Mouse (Mus musculus): ENCODE results near the gene Csrp3. TPM values are rescaled to one million over a fixed set of nuclear protein-coding genes. Genes with fewer than 3 reads are reported as not detected.

Csrp3 gene
- total RNA-seq, 4 experiments from 2014 or later, result 106 to 187 (median 120) TPM

DNA sequence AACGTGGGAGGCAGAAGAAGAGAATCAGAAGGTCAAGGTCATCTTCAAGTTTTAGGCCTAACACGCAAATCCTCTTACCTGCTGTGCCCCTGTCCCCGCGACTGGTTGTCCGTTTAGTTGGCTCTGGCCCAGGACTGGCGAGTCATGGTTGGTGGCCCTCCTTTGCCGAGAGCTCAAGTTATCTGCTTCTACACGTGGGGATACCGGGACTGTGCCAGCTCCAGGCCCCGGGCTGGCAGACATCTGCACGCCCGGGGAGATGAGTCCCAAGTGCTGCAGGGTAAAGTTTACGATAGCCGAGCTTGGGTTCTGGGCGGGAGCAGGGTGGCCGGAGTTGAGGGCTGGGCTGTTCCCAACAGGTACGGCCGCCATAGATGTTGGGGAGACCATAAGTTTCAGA is 19.7 kb upstream of the Csrp3 start:
- no peak for DNase-seq (ENCODE audit: low spot score in 2 of 2)

DNA sequence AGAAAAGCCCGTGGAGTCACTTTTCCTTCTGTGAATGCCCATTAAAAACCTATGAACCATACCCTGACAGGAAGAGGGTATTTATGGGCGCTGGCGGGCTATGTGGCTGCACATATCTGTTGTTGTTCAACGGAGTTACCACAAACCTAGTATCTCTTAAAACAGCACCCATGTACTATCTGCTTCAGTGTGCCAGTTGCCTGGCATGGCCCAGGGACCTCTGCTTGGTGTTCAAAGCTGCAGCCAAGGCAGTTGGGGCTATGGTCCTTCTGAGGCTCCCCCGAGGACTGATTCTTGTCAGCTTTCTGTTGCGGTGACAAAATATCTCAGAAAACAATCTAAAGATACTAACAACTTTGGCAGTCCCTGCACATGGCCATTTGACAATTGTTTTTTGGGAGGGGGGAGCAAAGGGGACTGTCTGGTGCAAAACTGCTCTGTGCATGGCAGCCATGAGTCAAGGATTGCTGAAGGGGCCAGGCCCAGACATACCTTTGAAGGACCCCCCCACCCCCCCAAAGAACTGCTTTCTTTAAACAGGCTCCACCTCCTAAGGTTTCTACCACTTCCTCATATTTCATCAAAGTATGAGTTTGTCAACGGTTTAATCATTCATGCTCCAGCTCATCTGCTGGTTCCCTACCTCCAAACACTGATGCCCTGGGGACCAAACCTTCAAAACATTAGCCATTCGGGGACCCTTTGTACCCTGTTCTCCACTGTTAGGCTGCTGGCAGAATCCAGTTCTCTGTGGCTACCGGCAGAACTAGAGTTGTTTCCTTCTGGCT is 17.0 kb upstream of the Csrp3 start:
- no peak for DNase-seq (ENCODE audit: low spot score in 2 of 2)

DNA sequence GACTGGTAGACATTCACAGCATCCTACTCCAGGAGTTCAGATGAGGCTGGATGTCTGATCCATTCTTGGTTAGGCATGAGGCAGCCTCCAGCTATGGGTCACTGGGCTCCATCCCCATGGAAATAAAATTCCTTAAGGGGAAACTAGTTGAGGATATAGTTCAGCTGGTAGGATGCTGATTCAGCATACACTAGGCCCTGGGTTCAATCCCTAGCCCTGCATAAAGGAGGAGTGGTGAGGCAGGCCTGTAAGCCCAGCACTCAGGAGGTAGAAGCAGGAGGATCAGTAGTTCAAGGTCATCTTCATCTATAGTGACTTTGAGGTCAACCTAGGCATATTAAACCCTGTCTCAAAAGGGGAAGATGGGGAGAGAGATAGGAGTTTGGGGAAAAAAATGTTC is 16.4 kb upstream of the Csrp3 start:
- DNase-seq (ENCODE audit: low spot score in 2 of 2), result no peak

DNA sequence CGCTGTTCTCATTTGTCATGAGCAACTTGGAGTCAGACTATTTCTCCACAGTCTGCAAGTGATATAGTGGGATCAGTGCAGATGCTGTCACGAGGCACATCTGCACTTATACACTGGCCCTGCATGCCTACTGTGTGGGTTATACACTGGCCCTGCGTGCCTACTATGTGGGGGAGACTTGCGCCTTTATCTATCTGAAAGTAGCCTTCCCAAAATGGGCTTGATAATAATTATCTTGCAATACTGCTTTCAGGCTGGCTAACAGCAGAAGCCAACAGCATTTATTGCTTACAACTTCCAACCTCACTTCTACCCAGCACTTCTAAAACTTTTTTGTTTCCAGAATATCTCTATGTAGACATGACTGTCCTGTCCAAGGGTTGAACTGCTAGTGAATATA is 14.0 kb upstream of the Csrp3 start:
- no peak for DNase-seq (ENCODE audit: low spot score in 2 of 2)

DNA sequence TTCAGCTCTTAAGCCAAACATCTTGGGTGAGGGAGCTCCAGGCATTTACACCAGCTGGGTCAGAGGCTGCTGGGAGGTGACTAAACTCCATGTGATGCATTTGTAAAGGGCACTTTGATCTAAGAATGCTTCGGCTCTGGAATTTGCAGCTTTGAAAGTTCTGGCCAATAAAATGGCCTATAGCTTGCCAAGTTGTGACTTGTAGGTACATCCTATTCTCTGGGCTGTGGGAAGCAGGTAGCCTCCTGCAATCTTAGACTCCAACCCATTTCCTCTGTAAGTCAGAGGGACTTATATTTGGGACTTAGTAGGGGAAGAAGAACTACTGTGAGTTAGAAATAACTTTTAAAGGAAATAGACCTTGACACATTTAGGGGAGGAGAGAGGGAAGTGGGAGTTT is 13.1 kb upstream of the Csrp3 start:
- DNase-seq (ENCODE audit: low spot score in 2 of 2), result no peak

DNA sequence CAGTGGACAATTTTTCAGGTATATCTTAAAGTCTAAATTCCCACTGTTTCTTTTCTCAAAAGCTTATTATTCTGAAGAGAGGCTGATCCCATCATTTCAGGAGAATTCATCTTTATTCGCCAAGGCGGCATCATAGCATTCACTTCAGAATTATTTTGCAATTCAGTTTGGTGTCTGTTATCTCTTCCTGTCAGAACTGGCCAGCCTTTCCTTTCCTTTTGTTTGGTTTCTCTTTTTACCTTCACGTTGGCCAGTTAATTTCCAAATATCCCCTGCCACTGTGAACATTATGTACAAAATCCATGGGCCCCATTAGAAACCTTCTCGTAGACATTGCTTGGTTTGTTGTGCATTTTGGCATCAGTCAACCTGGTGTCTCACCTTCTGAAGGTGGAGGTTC is 11.5 kb upstream of the Csrp3 start:
- no peak for DNase-seq (ENCODE audit: low spot score in 2 of 2)

DNA sequence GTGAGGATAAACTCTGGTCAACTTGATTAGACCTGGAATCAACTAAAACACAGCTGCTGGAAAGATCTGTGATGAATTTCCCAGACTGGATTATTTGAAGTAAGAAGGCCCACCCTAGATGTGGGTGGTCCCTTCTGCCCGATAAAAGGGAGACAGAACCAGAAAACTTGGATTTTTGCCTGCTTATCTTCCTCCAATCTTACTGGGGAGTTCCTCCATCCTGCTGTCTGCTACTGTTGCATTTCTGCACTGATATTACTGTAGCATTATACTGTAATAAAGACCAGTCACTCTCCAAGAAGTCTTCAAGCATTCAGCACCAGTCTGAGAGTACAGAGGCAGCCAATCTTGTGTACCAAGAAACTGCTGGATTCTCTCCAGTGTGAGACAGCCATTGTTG is 10.4 kb upstream of the Csrp3 start:
- no peak for DNase-seq (ENCODE audit: low spot score in 2 of 2)

DNA sequence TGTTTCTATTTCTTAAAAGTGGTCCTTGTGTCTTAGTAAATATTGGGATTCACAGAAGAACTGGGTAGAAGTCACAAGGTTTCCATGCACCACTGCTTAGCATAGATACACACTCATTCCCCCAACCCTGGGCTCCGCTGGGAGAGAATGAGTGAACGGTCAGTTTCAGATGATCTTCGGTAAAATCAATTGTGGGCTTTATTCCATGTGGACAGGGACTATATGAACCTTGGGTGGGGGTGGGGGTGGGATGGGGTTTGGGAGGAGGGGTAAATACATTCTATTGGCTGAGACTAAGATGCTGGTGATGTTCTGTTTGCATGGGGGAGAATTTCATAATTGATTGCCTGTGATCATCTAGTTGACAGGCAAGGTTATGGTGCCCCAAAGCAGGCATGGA is 7.6 kb upstream of the Csrp3 start:
- DNase-seq (ENCODE audit: low spot score in 2 of 2), result no peak

DNA sequence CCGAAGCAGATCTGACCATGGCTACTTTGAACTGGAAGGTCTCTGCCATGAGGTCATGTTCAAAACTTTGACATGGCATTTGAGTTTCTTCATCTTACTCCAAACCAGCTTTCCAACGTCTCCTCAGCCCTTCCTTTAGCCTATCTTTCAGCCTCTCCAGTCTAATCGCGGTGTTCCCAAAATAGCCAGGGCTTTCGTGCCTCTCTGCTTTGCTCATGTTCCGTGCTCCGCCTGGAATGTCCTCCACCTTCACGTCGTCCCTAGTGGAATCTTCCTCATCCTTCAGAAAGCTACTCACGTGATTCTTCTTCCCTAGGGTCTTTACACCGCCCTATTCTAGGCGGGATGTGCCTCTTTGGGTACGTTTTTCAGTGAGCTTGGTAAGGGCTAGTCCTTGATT is 5.7 kb upstream of the Csrp3 start:
- no peak for DNase-seq (ENCODE audit: low spot score in 2 of 2)

DNA sequence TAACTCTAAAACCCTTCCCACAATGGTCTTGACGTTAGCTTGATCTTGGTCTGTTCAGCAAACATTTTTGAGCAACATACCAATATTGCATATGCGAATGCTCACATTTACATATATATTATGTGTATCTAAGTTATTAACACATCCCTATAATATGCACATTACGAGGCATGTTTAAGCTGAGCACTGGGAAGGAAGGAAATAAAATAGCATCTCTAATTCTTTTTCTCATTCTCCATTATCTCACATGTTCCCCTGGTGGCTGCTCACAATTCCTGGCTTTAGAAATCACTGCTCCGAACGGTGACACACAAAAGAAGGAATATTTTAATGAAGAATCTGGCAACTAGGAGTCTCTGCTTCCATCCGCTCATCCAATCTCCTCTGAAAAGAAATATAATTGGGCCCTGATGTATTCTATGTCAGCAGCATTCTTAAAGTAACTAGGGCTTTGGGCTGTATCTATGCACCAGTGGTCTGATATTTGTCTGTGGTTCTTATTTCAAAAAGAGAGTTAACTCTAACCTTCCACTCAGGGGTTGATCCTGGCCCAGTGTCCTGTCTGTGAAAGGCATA is 3.8 kb upstream of the Csrp3 start:
- no peak for DNase-seq (ENCODE audit: low spot score in 2 of 2)

DNA sequence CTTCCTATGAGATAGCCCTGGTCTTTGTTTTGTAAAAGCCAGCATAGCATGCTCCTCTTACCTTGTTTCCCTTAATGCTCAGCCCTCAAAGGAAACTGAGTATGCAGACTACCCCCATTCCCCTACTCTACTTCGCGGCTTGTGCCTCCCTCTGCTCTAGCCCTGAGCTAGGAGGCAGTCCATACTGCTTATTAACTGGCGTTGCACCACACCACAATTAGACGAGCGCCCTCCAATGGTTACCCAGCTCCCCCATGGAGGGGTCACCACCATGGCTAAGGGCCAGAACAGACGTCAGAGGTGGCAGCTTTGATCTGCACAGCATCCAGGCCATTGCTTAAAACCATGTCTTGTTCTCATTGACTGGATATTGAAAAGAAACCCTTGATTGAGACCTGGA is 1.1 kb downstream of the Csrp3 start:
- no peak for DNase-seq (ENCODE audit: low spot score in 2 of 2)

DNA sequence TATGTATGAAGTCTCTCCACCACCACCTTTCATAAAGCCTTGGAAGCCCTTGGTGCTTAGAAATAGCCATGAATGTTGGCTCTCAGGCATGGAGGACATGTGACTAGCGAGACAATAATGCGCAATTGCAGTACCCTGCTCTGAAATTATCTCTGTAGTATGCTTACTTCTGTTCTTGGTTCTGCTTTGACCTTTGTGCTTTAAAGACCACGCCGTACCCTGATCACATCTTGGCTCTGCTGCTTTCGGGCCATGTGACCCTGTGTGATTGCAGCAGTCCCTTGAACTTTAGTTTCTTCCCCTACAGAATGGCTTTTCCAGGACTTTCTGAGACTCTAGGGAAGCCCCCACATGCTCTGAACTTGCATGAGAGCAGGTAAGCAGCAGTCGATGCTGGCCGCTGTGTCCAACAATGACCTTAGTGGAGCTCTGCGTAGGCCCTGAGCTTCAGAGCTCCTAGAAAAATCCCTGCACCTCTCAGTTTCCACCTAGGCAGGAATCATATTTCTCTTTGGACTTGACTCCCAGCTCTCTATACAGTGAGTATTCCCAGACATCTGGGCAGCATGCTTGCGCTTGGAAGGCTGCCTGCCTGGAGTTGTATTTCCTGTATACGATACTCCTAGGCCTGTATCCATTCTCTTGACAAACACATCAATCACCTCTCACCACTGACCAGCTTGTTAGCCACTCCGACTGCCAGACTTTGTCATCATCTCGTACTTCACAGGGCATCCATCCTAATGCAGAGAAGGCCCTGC is 2.4 kb downstream of the Csrp3 start:
- DNase-seq (ENCODE audit: low spot score in 2 of 2), result peak in 1 of 2 experiments; percentile 6

DNA sequence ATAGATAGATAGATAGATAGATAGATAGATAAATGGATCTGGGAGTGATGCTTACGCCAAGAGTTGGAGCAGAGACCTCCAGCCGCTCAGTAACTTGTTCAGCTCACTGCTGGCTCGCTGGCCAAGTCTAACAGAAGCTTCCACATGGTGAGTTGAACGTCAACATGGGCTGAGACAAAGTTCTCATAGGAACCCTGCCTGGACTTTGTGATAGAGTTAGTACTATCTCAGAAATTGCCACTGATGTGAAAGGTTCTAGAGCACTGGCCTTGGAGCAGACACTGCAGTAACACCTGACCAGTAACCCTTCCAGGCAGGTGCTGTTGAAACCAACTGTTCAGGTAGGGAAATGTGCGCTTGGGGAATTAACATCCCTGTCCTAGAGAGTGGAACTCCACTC is 4.3 kb downstream of the Csrp3 start:
- DNase-seq (ENCODE audit: low spot score in 2 of 2), result no peak

DNA sequence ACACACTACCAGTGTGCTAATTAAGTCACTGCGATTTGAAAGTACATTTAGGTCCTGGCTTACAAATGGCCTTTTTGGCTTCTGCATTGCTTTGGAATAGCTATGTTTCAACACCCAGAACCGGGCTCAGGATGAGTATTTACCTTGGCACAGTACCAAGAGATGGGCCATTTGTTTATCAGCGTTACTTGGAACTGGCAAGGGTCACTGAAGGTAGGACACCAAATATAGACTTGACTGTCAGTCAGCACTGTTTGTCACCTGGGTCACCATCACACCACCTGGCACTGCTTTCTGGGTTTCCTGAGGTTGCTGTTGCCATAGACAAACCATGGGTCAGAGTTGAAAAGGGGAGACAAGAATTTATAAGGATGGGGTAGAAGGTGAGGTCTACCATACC is 5.5 kb downstream of the Csrp3 start:
- no peak for DNase-seq (ENCODE audit: low spot score in 2 of 2)

DNA sequence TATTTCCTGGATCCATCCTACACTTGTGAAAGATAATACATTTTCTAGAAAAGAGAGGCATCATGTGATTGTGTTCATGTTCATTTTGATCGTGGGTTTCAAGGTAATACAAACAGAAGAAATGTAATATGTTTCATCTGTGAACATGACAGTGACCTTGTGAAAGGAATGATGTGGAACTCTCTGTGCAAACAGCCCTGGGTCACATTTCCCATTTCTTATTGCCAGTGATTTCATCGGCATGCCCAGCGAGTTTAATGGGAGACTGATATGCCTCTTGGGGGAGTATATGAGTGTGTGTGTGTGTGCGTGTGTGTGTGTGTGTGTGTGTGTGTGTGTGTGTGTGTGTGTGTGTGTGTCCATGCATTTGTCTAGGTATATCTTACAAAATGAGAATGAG is 6.3 kb downstream of the Csrp3 start:
- DNase-seq (ENCODE audit: low spot score in 2 of 2), result no peak

DNA sequence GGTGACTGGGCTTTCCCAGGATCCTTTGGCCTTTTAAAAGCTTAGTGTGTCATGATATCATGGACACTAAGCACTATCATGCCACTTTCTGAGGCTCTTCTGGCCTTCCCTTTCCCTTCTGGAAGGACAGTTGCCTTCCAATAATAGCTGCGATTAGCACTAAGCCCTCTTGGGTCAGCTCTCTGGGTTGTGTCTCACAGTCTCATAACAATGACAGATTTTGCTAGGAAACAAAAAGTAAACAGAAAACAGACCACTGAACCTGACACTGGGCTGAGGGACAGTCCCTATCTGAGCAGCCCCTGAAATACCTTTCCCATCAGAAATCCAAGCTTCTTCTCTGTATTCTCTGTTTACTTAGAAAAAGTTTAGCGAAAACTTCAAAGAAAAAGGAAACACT is 7.3 kb downstream of the Csrp3 start:
- no peak for DNase-seq (ENCODE audit: low spot score in 2 of 2)

DNA sequence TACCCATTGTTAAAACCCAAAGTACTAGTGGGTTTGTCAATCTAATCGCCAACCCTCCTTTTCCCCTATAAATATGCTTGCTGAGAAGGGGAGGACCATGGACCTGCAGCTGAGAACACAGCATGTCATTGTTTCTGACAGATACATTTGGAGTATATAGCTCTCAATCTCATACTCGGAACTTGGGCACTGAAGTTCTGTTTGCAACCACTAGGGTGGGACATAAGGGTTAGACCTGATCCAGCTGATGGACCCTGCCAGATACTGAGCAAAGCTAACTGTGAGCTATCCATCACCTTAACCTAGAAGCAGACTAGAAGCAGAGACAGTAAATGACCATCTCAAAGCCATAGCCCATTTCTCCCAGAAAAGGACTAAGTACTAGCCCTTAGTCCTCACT is 9.4 kb downstream of the Csrp3 start:
- DNase-seq (ENCODE audit: low spot score in 2 of 2), result no peak

DNA sequence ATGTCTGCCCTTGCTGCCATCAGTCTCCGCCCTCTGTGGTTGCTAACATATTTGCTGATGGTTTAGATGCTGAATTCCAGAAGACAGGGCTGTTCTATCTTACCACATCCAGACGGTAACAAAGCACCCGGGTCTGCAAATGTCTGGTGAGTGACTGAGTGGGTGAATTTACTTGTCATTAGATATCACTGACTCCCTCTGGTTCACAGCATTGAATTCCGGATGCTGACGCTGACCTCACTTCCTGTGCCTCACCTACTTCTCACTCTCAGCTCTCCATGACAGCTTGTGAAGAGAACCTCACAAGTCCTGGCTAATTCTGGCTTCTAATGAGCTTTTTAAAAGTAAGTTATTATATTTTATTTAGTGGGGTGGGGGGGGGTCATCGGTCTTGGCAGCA is 10.9 kb downstream of the Csrp3 start:
- no peak for DNase-seq (ENCODE audit: low spot score in 2 of 2)

DNA sequence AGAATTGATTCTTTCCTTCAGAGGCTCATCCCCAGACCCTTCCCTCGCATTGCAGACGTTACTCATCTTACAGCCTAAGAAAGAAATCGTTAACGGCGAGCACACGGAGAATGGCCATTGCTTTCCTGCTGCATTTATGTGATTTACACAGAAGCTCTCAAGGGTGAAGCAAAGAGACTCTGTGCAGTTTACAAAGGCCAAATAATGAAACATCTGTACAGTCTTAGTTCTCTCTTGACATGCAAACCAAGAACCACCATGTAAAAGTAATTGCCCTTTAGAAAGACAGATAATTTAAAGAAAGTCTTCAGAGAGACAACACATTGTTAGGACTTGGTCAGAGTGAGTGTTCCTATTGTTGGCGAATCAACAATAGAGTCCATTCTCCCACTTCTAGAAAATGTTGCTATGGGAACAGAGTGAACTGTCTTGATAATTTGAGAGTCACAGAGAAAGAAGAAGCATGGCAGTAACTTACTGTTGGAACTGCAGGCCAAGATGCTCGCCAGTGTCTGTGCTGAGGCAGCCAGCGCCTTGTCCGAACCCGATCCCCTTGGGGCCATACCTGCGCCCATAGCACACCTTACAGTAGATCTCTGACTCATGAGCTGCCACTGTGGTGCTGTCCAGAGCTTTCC is 12.7 kb downstream of the Csrp3 start:
- no peak for DNase-seq (ENCODE audit: low spot score in 2 of 2)

DNA sequence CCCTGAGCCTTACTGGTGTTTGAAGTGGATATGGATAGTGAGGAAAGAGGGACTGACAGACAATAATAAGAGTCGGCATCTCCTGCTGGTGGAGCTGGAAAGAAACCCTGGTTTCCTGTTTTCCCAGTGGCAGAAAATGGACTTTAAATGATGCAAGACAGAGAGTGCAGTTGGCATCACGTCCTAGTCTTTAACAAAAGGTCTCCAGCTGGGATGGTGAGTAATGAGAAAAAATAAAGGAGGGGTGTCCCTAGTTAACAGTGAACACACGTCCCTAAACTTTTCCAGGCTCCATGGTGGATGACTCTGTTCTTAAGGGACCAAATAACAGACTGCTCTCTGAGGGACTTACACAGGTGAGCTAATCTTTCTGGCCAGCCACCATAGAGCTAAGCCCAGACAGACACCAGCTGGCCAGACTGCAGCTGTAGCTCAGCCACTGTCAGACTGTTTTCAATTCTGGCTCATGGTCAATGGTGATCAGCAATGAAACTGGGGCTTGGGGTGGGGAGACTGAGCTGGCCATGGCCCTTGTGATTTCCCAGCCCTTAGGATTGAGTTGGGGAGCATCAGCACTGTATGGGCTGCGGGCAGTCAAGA is 13.4 kb downstream of the Csrp3 start:
- no peak for DNase-seq (ENCODE audit: low spot score in 2 of 2)

DNA sequence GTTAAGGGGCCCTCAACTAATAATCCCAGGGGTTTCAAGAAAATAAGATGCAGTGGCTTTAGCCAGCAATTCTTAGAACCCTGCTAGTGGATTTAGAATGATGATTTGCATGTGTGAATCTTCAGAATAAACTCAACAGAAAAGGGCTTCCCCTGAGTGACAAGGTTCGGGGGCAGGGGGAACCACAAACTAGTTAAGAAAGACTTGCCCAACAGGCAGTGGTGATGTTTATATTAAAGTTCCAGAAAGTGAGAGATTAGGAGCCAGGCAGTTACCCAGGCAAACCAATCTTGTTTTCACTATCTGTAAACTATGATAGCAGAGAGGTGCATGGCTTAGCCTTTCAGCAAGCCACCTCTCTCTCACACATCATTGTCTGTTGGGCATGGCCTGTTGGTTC is 15.1 kb downstream of the Csrp3 start:
- no peak for DNase-seq (ENCODE audit: low spot score in 2 of 2)

DNA sequence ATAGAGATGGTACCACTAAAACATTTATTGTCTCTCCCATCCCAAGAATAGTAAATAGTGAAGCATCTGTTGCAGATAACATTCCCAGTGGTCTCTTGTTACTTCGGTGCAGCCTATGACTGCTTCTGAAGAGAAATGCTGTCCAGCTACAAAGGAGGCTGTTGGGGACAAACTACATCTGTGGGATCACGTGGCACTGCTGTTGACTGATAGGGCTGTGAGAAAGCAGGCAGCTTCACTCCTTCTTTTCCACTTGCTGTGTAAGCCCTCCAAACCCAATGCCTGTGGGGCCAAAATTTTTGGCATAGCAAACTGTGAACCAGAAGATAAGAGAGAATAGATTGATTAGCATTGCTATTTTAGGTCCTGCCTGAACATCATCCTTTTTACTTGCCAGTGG is 17.4 kb downstream of the Csrp3 start:
- no peak for DNase-seq (ENCODE audit: low spot score in 2 of 2)
